Comparison of ENCODE assay signal across 9 mouse cellular contexts in the genomic region with DNA sequence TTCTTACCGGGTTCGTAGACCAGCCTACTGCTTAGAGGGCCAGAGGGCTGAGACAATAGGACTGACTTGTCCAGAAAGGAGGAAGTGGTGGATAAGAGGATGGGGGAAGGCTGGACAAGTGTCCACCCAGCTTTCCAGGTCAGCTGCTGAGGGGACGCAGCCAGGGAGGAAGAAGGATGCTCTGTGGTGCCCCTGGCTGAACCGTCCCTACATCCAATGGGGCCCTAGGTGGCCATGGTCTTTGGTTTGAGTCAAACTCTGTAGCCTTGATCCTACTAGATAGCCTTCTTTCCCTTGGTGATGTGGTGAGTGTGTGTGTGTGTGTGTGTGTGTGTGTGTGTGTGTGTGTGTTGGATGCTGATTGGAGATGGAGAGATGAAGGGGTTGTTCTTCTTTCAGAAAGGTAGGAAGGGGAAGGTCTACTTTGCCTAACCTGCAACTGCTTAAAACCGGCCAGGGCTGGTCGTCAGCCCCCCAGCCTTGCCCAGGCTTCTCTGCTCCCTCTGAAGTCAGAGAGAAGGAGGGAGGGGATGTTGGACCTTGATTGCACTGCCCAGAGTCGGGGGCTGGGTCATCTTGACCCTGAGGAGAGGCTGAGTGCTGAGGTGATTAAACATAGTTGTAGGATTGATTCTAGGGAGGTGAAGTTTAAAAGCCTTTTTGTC. TPM values are rescaled to one million over a fixed set of nuclear protein-coding genes. Genes with fewer than 3 reads are reported as not detected.
A peak's percentile ranks its signal among the peaks of the same experiment; 100 is the strongest.
DNase-seq lines count a peak whose midpoint lies in the region; ATAC-seq and TF ChIP-seq lines count a peak whose summit lies in the region.
"Had no signal": no experiment of that assay in that cellular context is flagged by ENCODE, and none has a peak within 500 bp of the region (broad histone marks: within the 10 kb centered on the region; RNA-seq: fewer than 3 reads in every experiment).

No protein-coding gene starts in this region.

- no peak for ATAC-seq in forebrain, embryonic 13.5 days
- no peak for ATAC-seq in neural tube, embryonic 12.5 days (ENCODE audit: low FRiP score, low read depth)

- no peak for TF ChIP-seq CTCF in layer of hippocampus, adult 2 months (conservative IDR thresholded peaks at IDR 0.05)

- peaks cover 29% of the 10 kb centered on the region for H3K4me1 ChIP-seq in forebrain, embryonic 13.5 days
- H3K4me1 ChIP-seq in neural tube, embryonic 12.5 days: peaks cover 27% of the 10 kb centered on the region

- WGBS in forebrain, embryonic 13.5 days: 23% methylated on average over 7 of the region's 7 CpGs
- WGBS in neural tube, embryonic 12.5 days: 14% methylated on average over 7 of the region's 7 CpGs

- no peak for DNase-seq in layer of hippocampus, adult 2 months (ENCODE audit: low spot score in 2 of 2)
- DNase-seq in layer of hippocampus, adult 18-20 months (ENCODE audit: low spot score in 2 of 2): no peak
- DNase-seq in kidney, postnatal 10 days: peak; percentile 60
- no peak for DNase-seq in frontal cortex, postnatal 14 days (ENCODE audit: low spot score in 2 of 2)
- no peak for DNase-seq in adrenal gland, postnatal 4 days (ENCODE audit: low spot score in 2 of 2)
- no peak for DNase-seq in gastrocnemius, adult 8-10 months (ENCODE audit: low spot score in 2 of 2)

- H3K27me3 ChIP-seq in forebrain, embryonic 13.5 days: peaks cover 65% of the 10 kb centered on the region
- peaks cover 56% of the 10 kb centered on the region for H3K27me3 ChIP-seq in neural tube, embryonic 12.5 days (replicated peaks)

- no peak overlapping the region for H3K9ac ChIP-seq in forebrain, embryonic 13.5 days
- no peak overlapping the region; the same call in 1 of the 2 replicates for H3K9ac ChIP-seq in neural tube, embryonic 12.5 days

- no peaks in the 10 kb centered on the region for H3K36me3 ChIP-seq in forebrain, embryonic 13.5 days (ENCODE audit: poor library complexity, severe bottlenecking)
- H3K36me3 ChIP-seq in neural tube, embryonic 12.5 days: no peaks in the 10 kb centered on the region

- peak overlapping the region; percentile 71; the same call in 1 of the 2 replicates for H3K4me3 ChIP-seq in layer of hippocampus, adult 2 months
- 0 out of 2 replicates have a peak overlapping the region, but pooled peaks have one; percentile 64 for H3K4me3 ChIP-seq in forebrain, embryonic 13.5 days
- H3K4me3 ChIP-seq in neural tube, embryonic 12.5 days: peak overlapping the region; percentile 49; the same call in 1 of the 2 replicates

- peak overlapping the region; percentile 98; the same call in 1 of the 2 replicates for H3K4me2 ChIP-seq in forebrain, embryonic 13.5 days
- H3K4me2 ChIP-seq in neural tube, embryonic 12.5 days (replicated peaks): peak overlapping the region; percentile 79

- no peaks in the 10 kb centered on the region for H3K9me3 ChIP-seq in forebrain, embryonic 13.5 days (replicated peaks)
- H3K9me3 ChIP-seq in neural tube, embryonic 12.5 days: no peaks in the 10 kb centered on the region

- H3K27ac ChIP-seq in layer of hippocampus, adult 2 months: no peak overlapping the region
- H3K27ac ChIP-seq in forebrain, embryonic 13.5 days: no peak overlapping the region
- no peak overlapping the region for H3K27ac ChIP-seq in neural tube, embryonic 12.5 days

RNA-seq across cellular contexts. Expression of a gene that starts 2.4 kb away (rescaled TPM):
- 1 to 10 TPM; 4.7 to 5.4 TPM for total RNA-seq in layer of hippocampus, adult 2 months (2021)
- total RNA-seq in layer of hippocampus, adult 18-20 months (2021): 1 to 10 TPM; 3.3 to 3.7 TPM
- 4.6 and 5.0 TPM in 2 replicates for polyA plus RNA-seq in forebrain, embryonic 13.5 days (2015; fragmentation: Nextera tagmentation; extraction: Ambion mirVana)
- polyA plus RNA-seq in neural tube, embryonic 12.5 days (2016; fragmentation: Nextera tagmentation; extraction: Ambion mirVana): 21.6 and 23.9 TPM in 2 replicates
- 10 to 100 TPM; 17.6 to 41.1 TPM for total RNA-seq in adrenal gland, postnatal 4 days (2021)
- total RNA-seq in gastrocnemius, adult 8-10 months (2022): 10 to 100 TPM; 31.9 to 49.5 (median 39.2) TPM

RNA-seq across cellular contexts. Expression of a gene that starts 36.5 kb away (rescaled TPM):
- total RNA-seq in layer of hippocampus, adult 2 months (2021): under 1 TPM; 0.36 to 0.42 TPM
- under 1 TPM; 0.41 to 0.50 TPM for total RNA-seq in layer of hippocampus, adult 18-20 months (2021)
- polyA plus RNA-seq in forebrain, embryonic 13.5 days (2015; fragmentation: Nextera tagmentation; extraction: Ambion mirVana): 0.49 TPM in 2 replicates
- 0.74 and 0.87 TPM in 2 replicates for polyA plus RNA-seq in neural tube, embryonic 12.5 days (2016; fragmentation: Nextera tagmentation; extraction: Ambion mirVana)
- 1 to 10 TPM; 1.9 to 3.3 TPM for total RNA-seq in adrenal gland, postnatal 4 days (2021)
- total RNA-seq in gastrocnemius, adult 8-10 months (2022): under 1 TPM; 0.29 to 0.54 (median 0.34) TPM

RNA-seq across cellular contexts. Expression of a gene that starts 54.6 kb away (rescaled TPM):
- not detected for total RNA-seq in layer of hippocampus, adult 2 months (2021)
- not detected for total RNA-seq in layer of hippocampus, adult 18-20 months (2021)
- polyA plus RNA-seq in forebrain, embryonic 13.5 days (2015; fragmentation: Nextera tagmentation; extraction: Ambion mirVana): not detected in 2 replicates
- polyA plus RNA-seq in neural tube, embryonic 12.5 days (2016; fragmentation: Nextera tagmentation; extraction: Ambion mirVana): not detected in 2 replicates
- total RNA-seq in adrenal gland, postnatal 4 days (2021): under 1 TPM in 1 of 2 experiments, not detected in 1; 0.36 TPM
- not detected for total RNA-seq in gastrocnemius, adult 8-10 months (2022)
- polyA plus RNA-seq: urinary bladder, adult 2 months had no signal

RNA-seq across cellular contexts. Expression of a gene that starts 57.6 kb away (rescaled TPM):
- total RNA-seq in layer of hippocampus, adult 2 months (2021): 10 to 100 TPM; 21.7 to 22.9 TPM
- total RNA-seq in layer of hippocampus, adult 18-20 months (2021): 10 to 100 TPM; 18.7 to 23.2 TPM
- 25.8 and 27.1 TPM in 2 replicates for polyA plus RNA-seq in forebrain, embryonic 13.5 days (2015; fragmentation: Nextera tagmentation; extraction: Ambion mirVana)
- 48.5 and 51.2 TPM in 2 replicates for polyA plus RNA-seq in neural tube, embryonic 12.5 days (2016; fragmentation: Nextera tagmentation; extraction: Ambion mirVana)
- total RNA-seq in adrenal gland, postnatal 4 days (2021): under 1 TPM; 0.50 to 0.59 TPM
- total RNA-seq in gastrocnemius, adult 8-10 months (2022): not detected
